Mouse (Mus musculus) adrenal gland, adult (tissue): Measurements from ENCODE around the gene Olfr834.

ENCODE experiments used
- DNase-seq, 2 experiments: peaks; one replicate each; pipeline ENCODE4 v3.0.0; 2022 to 2023; ENCODE audit warnings: low spot score in 1 of 2; ENCODE audit not compliant: inconsistent age in 2 of 2

The Olfr834 gene

DNA sequence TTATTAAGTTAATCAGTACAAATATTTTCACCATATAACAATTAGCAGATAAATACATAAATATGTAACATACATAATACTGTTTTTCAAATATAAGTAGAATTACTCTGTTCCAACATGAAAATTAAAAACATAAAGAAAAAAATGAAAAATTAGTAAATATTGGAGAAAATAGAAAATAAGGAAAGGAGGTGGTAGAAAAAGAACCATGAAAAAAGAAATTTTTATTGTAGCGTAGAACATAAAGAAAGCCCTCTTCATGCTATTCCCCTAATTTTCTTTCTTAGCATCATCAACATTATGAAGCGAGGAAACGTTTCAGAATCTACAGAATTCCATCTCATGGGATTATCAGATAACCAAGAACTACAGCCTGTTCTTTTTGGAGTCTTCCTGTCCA, at the start of gene Olfr834:
Gene Olfr834, plus strand, starts transcription at position 301 of the 400 bp plus-strand sequence.
- no peak for DNase-seq

DNA sequence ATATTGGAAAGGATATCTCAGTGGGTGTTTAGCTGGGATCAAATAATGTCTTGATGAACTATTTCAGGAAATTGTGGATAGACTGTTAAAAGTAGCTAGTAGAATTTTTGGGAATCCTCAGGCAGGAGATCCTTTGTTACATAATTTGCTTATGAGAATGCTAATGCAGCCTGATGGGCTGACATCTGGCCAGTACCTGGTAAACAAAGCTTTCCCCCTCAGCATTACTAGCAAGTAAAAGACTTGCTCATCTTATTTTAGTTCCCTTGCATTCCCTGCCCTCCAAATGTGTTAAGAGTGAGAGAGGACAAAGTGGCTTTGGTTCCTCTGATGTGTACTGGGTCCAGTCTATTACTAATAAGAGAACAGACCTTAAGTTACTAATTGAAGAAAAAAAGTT, 25.8 kb upstream of the Olfr834 start:
- DNase-seq: no peak

GRCm38 (mm10) chr9:19032435-19032834, 44.6 kb downstream of the Olfr834 start, which contains the start of gene Olfr835:
Olfr835 (plus strand) TSS chr9:19032735.
- DNase-seq: no peak
